Mouse (Mus musculus): ENCODE results near the gene Atg13. TPM values are rescaled to one million over a fixed set of nuclear protein-coding genes. Genes with fewer than 3 reads are reported as not detected.

Atg13 gene
- total and polyA plus RNA-seq, 3 experiments: 5.8 to 20.7 (median 8.5) TPM

GRCm38 (mm10) chr2:91655388-91655787 is 55.0 kb downstream of the Atg13 start:
- Histone ChIP-seq H3K4me1 (ENCODE audit: control insufficient read depth in 1 of 2, insufficient read depth in 2 of 2) (peaks cover 2 to 11% of the 10 kb centered on the region in 2 experiments; a peak in 3 of 4 replicates), H3K36me3 (replicated peaks in 1 of 2; ENCODE audit: control insufficient read depth in 1 of 2, insufficient read depth in 1 of 2, low read length in 1 of 2) (peaks cover 54 to 87% of the 10 kb centered on the region in 2 experiments)

GRCm38 (mm10) chr2:91652863-91653262 is 57.5 kb downstream of the Atg13 start:
- DNase-seq (ENCODE audit: extremely low read depth): no peak
- in situ Hi-C loops (cut with MboI; ENCODE audit: low pct_ligation_motif_present, low pct_unique_long_range_greater_than_20kb, low sequenced_read_pairs) (no loop called here), dilution Hi-C loops (cut with MboI; ENCODE audit: extremely low pct_ligation_motif_present, extremely low pct_unique_long_range_greater_than_20kb, low sequenced_read_pairs) (no loop called here)
- Histone ChIP-seq H3K4me1 (ENCODE audit: control insufficient read depth in 1 of 2, insufficient read depth in 2 of 2) (peaks cover 2 to 19% of the 10 kb centered on the region in 2 experiments; a peak in 3 of 4 replicates), H3K27ac (ENCODE audit: insufficient read depth, low read depth) (no peak overlapping the region), H3K4me2 (ENCODE audit: insufficient read depth, low read depth, poor library complexity, severe bottlenecking) (no peak overlapping the region), H3K79me2 (replicated peaks; ENCODE audit: control insufficient read depth, extremely low read depth, insufficient read depth, poor library complexity, severe bottlenecking) (peaks cover 27% of the 10 kb centered on the region), H3K9me3 (replicated peaks; ENCODE audit: low read length) (no peaks in the 10 kb centered on the region), H3K9ac (ENCODE audit: insufficient read depth, low read depth) (no peak overlapping the region), H3K27me3 (replicated peaks) (no peaks in the 10 kb centered on the region), H3K4me3 (replicated peaks in 1 of 3; ENCODE audit: low read depth in 2 of 3, low read length in 2 of 3, poor library complexity in 1 of 3) (no peak overlapping the region), H3K36me3 (replicated peaks in 1 of 2; ENCODE audit: control insufficient read depth in 1 of 2, insufficient read depth in 1 of 2, low read length in 1 of 2) (peaks cover 42 to 64% of the 10 kb centered on the region in 2 experiments)
- TF ChIP-seq SMC3 (IDR thresholded peaks at IDR 0.05; ENCODE audit: low read depth, low read length) (no peak), RAD21 (IDR thresholded peaks at IDR 0.05; ENCODE audit: low read depth, low read length) (no peak), RCOR1 (conservative IDR thresholded peaks at IDR 0.05; ENCODE audit: low read depth, low read length) (no peak), JUND (conservative IDR thresholded peaks at IDR 0.05; ENCODE audit: low read depth, low read length) (no peak), SIN3A (IDR thresholded peaks at IDR 0.05; ENCODE audit: low read length) (no peak), MAX (IDR thresholded peaks at IDR 0.05; ENCODE audit: low read length) (no peak), CHD1 (IDR thresholded peaks at IDR 0.05; ENCODE audit: low read depth, low read length) (no peak), MAZ (IDR thresholded peaks at IDR 0.05; ENCODE audit: low read depth, low read length) (no peak), ZKSCAN1 (IDR thresholded peaks at IDR 0.05; ENCODE audit: borderline replicate concordance, low read depth, low read length) (no peak), BHLHE40 (IDR thresholded peaks at IDR 0.05; ENCODE audit: low read depth, low read length) (no peak), GABPA (IDR thresholded peaks at IDR 0.05; ENCODE audit: insufficient replicate concordance, low read depth, low read length) (no peak), ELF1 (IDR thresholded peaks at IDR 0.05; ENCODE audit: low read depth, low read length) (no peak), E2F4 (IDR thresholded peaks at IDR 0.05; ENCODE audit: insufficient replicate concordance, low read depth, low read length) (no peak), POLR2A (IDR thresholded peaks at IDR 0.05; ENCODE audit: low read depth, low read length) (no peak)

More at GRCm38 (mm10) chr2:91655388-91655787, 55.0 kb downstream of the Atg13 start:
- TF ChIP-seq POLR2AphosphoS2 (IDR thresholded peaks at IDR 0.05; ENCODE audit: low read depth, low read length) (no peak), RCOR1 (conservative IDR thresholded peaks at IDR 0.05; ENCODE audit: low read depth, low read length) (no peak), CHD1 (IDR thresholded peaks at IDR 0.05; ENCODE audit: low read depth, low read length) (no peak), CHD2 (IDR thresholded peaks at IDR 0.05; ENCODE audit: low read length) (no peak), NRF1 (IDR thresholded peaks at IDR 0.05; ENCODE audit: low read depth, low read length) (no peak), TBP (conservative IDR thresholded peaks at IDR 0.05; ENCODE audit: low read depth, low read length) (no peak), BHLHE40 (IDR thresholded peaks at IDR 0.05; ENCODE audit: low read depth, low read length) (no peak), USF1 (IDR thresholded peaks at IDR 0.05; ENCODE audit: low read depth, low read length) (no peak), KAT2A (IDR thresholded peaks at IDR 0.05; ENCODE audit: insufficient replicate concordance, low read length) (no peak), ETS1 (conservative IDR thresholded peaks at IDR 0.05; ENCODE audit: low read depth, low read length) (no peak), USF2 (conservative IDR thresholded peaks at IDR 0.05; ENCODE audit: low read depth, low read length) (no peak), SIN3A (IDR thresholded peaks at IDR 0.05; ENCODE audit: low read length) (no peak)
- Histone ChIP-seq H3K4me2 (ENCODE audit: insufficient read depth, low read depth, poor library complexity, severe bottlenecking) (no peak overlapping the region), H3K9ac (ENCODE audit: insufficient read depth, low read depth) (no peak overlapping the region), H3K9me3 (replicated peaks; ENCODE audit: low read length) (no peaks in the 10 kb centered on the region), H3K4me3 (replicated peaks in 1 of 3; ENCODE audit: low read depth in 2 of 3, low read length in 2 of 3, poor library complexity in 1 of 3) (no peak overlapping the region), H3K27ac (ENCODE audit: insufficient read depth, low read depth) (no peak overlapping the region), H3K27me3 (replicated peaks) (no peaks in the 10 kb centered on the region), H3K79me2 (replicated peaks; ENCODE audit: control insufficient read depth, extremely low read depth, insufficient read depth, poor library complexity, severe bottlenecking) (peaks cover 10% of the 10 kb centered on the region)
- dilution Hi-C loops (cut with MboI; ENCODE audit: extremely low pct_ligation_motif_present, extremely low pct_unique_long_range_greater_than_20kb, low sequenced_read_pairs): no loop called here
- in situ Hi-C loops (cut with MboI; ENCODE audit: low pct_ligation_motif_present, low pct_unique_long_range_greater_than_20kb, low sequenced_read_pairs): no loop called here
- no peak for DNase-seq (ENCODE audit: extremely low read depth)
